Mouse (Mus musculus) c-Kit-positive CD71-positive TER-119-positive erythroid progenitor cells, embryonic 14.5 days (primary cell): ENCODE measurements around the gene Anapc15.
A peak's percentile ranks its signal among the peaks of the same experiment; 100 is the strongest.

Experiments
- DNase-seq: peaks from one replicate; pipeline ENCODE4 v3.0.0-alpha.2; 2013; ENCODE audit warnings: low spot score

Gene Anapc15

GRCm38 (mm10) chr7:101863415-101863814, at the start of gene Anapc15:
Gene Anapc15 (plus strand): TSS chr7:101863715.
- DNase-seq, result no peak

DNA sequence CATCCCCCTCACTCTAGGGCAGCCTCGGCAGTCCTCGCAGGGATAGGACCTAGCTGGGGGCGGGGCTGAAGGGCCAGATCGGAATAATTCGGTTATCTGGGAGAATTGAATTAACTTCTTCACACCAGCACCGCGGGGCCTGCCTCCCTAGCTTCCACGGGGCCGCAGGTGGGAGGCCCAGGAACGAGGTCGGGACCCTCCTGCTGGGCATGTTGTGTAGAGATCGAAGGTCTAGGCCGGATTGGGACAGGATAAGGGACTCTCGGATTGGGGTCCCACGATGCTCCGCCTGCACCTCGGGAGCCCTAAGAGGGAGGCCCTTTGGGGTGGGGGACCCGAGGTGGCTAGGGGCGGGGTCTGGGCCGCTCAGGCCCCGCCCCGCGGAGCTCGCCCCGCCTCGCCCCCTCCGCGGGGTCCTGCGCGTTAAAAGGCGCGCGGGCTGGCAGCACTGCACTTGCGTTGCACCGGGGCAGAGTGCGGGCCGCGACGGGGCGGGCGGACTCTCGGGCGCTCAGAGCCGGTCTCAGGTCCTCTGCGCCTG, 45.6 kb upstream of the Anapc15 start, which contains the start of gene Phox2a:
TSS of gene Phox2a (plus strand) at position 453 of the 541 bp plus-strand sequence.
- no peak for DNase-seq

- no peak for DNase-seq
Measured at GRCm38 (mm10) chr7:101820295-101821030, 43.1 kb upstream of the Anapc15 start.

GRCm38 (mm10) chr7:101821571-101822501, 41.7 kb upstream of the Anapc15 start:
- no peak for DNase-seq

DNA sequence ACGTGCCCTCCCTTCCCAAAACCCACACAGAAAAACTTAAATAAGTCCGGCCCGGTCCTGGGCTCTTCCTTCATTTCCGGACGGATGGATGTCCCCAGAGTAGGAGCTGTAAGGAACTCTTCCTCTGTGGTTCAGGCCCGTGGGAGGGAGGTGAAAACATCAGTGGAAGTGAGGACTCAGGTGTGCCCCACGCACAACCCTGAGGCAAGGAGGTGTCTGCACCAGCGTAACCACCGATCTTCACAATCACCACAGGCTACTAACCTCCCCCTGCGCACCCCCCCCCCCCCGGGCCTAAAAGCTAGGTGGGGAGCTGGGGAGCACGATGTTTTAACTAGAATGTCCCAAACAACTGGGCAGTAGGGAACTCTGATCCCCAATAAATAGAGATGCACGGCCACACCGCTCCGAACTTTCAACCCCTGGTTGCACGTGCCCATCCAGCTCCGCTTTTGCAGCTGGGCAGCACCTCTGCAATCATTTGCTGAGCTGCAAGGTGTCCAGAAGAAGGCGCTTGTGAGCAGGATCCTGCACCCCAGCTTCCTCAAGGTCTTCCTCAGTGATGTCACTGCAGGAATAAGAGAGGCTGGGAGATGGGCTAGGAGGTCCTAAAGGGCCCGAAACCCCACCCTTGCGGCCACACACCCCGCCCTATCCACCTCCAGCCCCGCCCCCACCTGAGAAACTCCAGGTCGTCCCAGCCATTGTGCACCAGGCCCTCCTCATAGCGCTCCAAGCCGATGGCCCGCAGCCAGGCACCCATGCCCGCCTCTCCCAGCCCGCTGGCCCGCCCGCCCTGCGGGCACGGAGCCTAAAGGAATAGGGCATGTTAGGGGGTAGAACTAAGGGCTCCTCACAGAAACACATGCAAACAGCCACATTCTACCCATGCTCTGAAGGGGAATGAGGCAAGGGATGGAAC, 40.4 kb upstream of the Anapc15 start:
- DNase-seq, result no peak

GRCm38 (mm10) chr7:101823758-101824630, 39.5 kb upstream of the Anapc15 start:
- no peak for DNase-seq

DNA sequence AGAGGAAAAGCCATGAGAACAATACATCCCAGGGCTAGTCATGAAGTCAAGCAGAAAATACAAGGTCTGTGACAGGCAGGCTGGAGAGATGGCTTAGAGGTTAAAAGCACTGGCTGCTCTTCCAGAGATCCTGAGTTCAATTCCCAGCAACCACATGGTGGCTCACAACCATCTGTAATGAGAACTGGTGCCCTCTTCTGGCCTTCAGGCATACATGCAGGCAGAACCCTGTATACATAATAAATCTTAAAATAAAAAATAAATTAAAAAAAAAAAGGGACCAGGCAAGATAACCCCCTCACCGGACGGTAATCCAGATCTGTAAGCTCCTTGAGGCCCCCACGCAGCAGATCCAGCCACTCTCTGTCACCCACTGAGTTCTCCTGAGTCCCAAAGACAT, 33.1 kb upstream of the Anapc15 start:
- no peak for DNase-seq

DNA sequence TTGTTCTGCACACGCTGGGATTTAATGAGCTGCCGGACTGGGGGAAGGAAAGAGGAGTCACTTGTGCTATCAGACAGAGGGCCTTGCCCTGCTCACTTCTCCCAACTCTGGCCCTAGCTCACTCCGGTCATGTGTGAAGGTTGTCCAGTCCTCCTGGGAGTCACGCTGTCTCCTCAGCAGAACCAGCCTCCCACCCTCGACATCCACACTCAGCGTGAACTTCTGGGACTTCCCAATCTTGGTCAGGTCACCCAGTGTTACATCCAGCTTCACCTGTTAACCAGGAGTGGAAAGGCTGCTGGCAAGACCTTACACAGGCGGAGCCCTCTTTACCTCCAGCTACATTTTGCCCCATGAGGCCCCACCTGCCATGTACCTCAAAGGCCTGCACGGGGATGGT, 32.1 kb upstream of the Anapc15 start:
- DNase-seq, result no peak

- no peak for DNase-seq
Measured at GRCm38 (mm10) chr7:101832372-101832771, 31.1 kb upstream of the Anapc15 start.

- DNase-seq, result no peak
Measured at GRCm38 (mm10) chr7:101833352-101833751, 30.2 kb upstream of the Anapc15 start.

GRCm38 (mm10) chr7:101833916-101834584, 29.5 kb upstream of the Anapc15 start:
- DNase-seq, result no peak

GRCm38 (mm10) chr7:101834903-101835302, 28.6 kb upstream of the Anapc15 start:
- DNase-seq, result no peak

- DNase-seq, result no peak
Measured at GRCm38 (mm10) chr7:101835457-101836109, 27.9 kb upstream of the Anapc15 start.

GRCm38 (mm10) chr7:101836271-101837153, 27.0 kb upstream of the Anapc15 start:
- peak; percentile 15 for DNase-seq

DNA sequence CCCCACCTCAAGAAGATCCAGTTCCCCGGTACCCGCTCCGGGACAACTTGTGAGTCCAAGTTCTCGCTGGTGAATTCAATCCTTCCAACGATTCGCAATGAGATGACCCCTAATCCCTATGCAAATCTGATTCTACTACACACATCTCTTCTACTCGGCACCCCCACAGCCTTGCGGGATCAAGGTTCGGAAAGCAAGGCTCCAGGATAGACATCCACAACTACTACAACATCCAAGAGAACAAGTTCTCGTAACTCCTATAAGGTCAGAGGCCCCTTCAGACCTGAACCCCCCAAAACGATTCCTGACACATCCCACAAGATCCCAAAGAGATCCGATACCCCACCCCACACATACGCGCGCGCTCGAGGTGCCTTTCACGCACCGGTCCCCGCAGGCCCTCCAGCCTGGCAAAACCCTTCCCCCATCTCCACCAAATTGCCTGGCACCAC, 26.3 kb upstream of the Anapc15 start:
- DNase-seq, result no peak

DNA sequence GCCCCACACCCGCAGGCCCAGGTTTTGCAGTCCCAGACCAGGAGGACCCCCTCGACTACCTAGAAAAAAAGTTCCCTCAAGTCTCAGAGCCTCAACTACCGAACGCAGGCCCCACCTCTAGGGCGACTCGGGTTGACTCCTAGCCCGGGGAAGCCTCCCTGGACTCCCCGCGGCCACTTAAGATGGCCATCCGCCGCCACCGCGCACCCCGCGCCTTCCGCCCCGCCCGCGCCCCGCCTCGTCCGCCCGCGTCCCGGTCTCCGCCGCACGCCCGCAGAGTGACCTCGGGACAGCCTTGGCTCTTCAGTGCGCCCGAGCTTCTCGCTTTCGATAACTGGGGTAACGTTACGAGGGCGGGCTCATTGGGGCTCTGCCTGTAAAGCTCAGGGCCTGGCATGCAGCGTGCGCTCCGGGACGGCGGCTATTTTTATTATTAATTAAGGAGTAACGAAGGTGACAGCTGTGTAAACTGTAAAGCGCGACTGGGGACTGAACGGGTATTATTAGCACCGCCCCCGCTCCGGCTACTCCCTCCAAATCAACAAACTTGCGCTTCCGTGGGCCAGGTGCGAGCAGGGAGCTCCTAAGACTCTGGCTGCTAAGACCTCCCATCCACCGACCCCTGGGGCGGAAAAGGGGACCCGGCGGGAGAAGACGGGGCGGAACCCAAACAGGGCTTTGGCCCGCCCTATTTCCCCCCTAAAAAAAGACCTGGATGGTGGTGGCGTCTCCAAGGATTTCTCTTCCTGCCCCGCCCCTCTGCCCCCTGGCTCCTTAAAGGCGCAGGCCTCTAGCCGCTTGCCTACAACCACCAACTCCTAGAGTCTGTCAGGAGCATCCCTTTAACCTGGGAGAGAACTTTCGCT, 25.7 kb upstream of the Anapc15 start, which contains the start of gene Inppl1:
TSS of gene Inppl1 (minus strand) at position 624 of the 866 bp plus-strand sequence.
- peak; percentile 32 for DNase-seq

- no peak for DNase-seq
Measured at GRCm38 (mm10) chr7:101844186-101844585, 19.3 kb upstream of the Anapc15 start.
